Mouse (Mus musculus) retina, adult 2 months (tissue): ENCODE measurements around the gene Dpm3.

Source experiments
- DNase-seq: peaks from one replicate; pipeline ENCODE4 v3.0.0-alpha.2; 2012; ENCODE audit warnings: low read depth, low spot score

The Dpm3 gene

DNA sequence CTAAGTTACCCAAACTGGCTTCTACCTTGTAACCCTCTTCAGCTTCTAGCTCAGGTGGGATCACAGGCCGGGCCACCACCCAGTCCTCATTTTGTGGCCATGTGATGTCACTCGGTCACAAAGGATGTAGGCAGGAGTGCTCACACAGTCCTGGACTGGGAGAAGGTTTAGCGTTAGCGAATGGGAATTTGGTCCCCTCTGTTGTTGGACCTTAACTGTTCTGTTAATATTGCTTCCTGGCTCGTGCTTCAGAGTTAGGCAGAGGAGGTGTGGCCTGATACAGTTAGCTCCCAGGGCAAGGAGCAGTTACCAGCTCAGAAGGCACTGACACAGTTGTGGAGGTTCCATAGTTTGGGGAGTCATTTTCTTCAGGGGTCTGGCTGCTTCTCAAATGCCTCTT lies 35.0 kb downstream of the Dpm3 start:
- no peak for DNase-seq

GRCm38 (mm10) chr3:89295685-89296230 lies 36.6 kb downstream of the Dpm3 start:
- DNase-seq, result no peak

DNA sequence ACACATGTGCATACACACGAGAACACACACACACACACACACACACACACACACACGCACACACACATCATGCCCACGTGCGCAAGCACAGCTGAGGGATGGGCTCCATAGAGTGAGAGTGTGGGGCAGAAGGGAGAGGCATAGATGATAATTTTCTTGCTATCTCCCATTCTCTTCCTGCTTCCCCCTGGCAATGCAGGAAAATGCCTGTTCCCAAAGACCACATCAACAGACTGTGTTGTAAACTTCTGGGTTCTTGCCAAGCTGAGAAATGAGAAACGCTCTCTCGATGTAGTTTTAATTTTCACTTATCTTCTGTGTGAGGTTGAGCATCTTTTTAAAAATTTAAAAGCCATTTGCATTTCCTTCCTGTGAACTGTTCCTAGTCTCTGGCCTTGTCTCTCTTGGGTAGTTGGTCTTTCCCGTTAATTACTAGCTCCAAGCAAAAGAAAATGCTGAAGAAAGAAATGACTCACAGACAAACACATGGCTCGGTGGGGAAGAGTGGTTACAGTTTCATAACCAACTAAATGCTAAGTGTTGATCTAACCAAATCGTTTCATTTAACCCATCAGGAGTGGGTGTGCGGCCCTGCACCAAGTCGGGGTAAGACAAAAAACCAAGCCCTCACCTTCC lies 37.7 kb downstream of the Dpm3 start:
- DNase-seq, result no peak

GRCm38 (mm10) chr3:89298908-89299307 lies 39.8 kb downstream of the Dpm3 start:
- no peak for DNase-seq

- no peak for DNase-seq
Measured at GRCm38 (mm10) chr3:89299499-89299898, 40.3 kb downstream of the Dpm3 start.

- DNase-seq, result no peak
Measured at GRCm38 (mm10) chr3:89300071-89300470, 40.9 kb downstream of the Dpm3 start.

- no peak for DNase-seq
Measured at GRCm38 (mm10) chr3:89300514-89300913, 41.4 kb downstream of the Dpm3 start.

DNA sequence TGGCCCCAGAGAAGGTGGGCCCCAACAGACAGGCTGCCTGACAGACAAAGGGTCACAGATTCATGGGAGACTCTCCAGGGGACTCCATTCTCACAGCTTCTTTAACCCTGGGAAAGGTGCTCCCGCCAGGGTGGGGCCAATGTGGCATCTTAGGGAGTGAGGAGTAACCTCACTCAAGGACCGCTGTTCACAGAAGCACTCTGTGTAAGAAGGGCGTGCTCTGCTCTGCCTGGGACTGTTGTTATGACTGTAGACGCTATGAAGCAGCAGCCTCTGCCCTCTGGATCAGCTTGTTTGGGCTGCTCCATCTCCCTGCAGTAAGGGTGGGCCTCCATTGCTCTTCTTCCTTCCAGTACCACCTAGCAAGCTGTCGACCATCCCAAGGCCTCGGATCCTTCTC lies 45.3 kb downstream of the Dpm3 start:
- DNase-seq, result no peak

GRCm38 (mm10) chr3:89305105-89305504 lies 45.9 kb downstream of the Dpm3 start:
- DNase-seq, result no peak

- no peak for DNase-seq
Measured at GRCm38 (mm10) chr3:89305551-89306325, 46.6 kb downstream of the Dpm3 start.

- peak; percentile 41 for DNase-seq
Measured at GRCm38 (mm10) chr3:89308089-89308488, 48.9 kb downstream of the Dpm3 start.

- DNase-seq, result no peak
Measured at GRCm38 (mm10) chr3:89314340-89314739, 55.2 kb downstream of the Dpm3 start.

GRCm38 (mm10) chr3:89314791-89315190 lies 55.6 kb downstream of the Dpm3 start:
- DNase-seq, result no peak

DNA sequence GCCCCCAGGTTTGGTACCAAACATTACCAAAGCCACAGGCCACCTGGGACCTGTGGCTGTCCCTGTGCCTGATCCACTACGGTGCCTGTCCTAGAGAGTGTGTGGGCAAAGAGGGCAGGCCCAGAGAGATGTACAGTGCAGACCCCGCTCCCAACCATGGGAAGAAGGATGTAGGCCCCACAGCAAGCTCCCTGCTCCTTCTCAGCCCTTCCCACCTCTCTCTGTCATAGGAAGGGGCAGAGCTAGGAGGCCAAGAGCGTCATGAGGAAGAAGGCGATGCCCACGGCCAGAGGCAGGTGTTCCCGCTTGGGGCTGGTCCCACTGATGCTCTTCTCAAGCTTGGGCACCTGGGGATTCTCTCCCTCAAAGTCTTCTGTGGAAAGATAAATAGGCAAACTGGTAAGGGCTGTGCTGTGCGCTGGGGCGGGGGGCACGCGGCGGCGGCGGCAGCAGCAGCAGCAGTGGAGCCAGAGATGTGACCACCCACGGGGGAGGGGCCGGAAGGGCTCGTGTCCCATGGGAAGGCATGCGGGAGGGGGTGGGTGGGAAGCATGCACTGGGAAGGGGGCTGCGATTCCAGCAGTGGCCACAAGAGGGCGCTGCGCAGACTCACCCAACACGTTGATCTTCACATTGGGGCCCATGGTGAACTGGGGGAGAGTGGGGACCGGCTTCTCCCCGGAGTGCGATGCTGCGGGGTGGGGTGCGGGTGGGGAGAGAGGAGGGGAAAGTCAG lies 56.2 kb downstream of the Dpm3 start:
- peak; percentile 44 for DNase-seq

DNA sequence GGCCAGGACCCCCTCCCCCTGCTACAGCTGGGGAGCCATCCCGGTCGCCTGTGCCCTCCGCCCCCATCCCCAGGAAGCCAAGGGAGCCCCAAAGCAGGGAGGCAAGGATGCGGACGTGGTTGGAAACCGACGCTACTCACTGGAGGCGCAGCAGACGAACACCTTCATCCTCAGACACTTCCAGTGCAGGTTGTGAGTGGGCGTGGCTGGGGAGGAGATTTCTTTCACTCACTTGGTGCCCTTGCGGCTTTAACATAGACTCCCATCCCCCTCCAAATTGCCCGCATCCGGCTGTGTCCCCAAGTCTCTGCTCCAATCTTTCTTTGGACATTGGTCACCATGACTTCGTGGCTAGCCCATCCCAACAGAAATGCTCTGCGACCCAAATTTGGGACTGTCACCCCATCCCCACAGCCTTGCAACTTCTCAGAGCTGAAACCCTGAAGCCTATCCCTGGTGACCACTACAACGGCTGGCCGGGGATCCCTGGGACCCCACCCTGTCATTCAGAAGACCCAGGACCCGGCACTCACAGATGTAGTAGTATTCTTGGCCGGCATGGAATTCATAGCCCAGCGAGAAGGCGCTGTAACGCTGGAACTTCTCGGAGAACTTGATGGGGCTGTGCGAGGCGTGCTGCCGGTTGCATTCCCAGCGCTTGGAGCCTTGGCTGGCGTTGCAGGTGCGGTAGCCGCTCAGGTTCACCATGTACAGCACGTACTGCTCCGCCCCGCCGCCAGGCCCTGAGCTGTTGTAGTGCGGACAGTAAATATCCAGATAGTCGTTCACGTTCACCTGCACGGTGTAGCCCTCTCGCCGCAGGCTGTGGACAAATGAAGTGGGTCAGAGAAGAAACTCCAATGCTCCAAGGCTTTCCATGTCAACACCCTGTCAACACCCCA lies 57.0 kb downstream of the Dpm3 start:
- no peak for DNase-seq
